Mouse (Mus musculus) kidney, adult 2 months (tissue): ENCODE results near the gene Enpp7. TPM values are rescaled to one million over a fixed set of nuclear protein-coding genes. Genes with fewer than 3 reads are reported as not detected.
A peak's percentile ranks its signal among the peaks of the same experiment; 100 is the strongest.

Experiments
- DNase-seq: peaks from one replicate; pipeline ENCODE4 v3.0.0; 2021
- H3K27ac ChIP-seq: fragments of 200-500 bp; 2 replicates; pipeline ENCODE4 v1.5.1; 2012; ENCODE audit warnings: low read depth, low read length, control low read depth, inconsistent platforms; ENCODE audit not compliant: insufficient read depth
- H3K27me3 ChIP-seq: fragments of 200-500 bp; replicated peaks from 2 replicates; pipeline ENCODE4 v1.6.1; 2012; ENCODE audit warnings: mild to moderate bottlenecking, moderate library complexity, low read length, inconsistent platforms; ENCODE audit not compliant: control insufficient read depth, insufficient read depth
- H3K36me3 ChIP-seq: fragments of 200-500 bp; 2 replicates; pipeline ENCODE4 v1.6.1; 2012; ENCODE audit warnings: mild to moderate bottlenecking, moderate library complexity, low read length, inconsistent platforms; ENCODE audit not compliant: control insufficient read depth, insufficient read depth
- H3K4me1 ChIP-seq: fragments of 200-500 bp; 2 replicates; pipeline ENCODE4 v1.6.1; 2011; ENCODE audit warnings: low read length; ENCODE audit not compliant: control insufficient read depth, insufficient read depth
- H3K4me3 ChIP-seq: fragments of 200-500 bp; 2 replicates; pipeline ENCODE4 v1.5.1; 2011; ENCODE audit warnings: mild to moderate bottlenecking, low read depth, low read length, control low read depth; ENCODE audit not compliant: insufficient read depth
- CTCF ChIP-seq: fragments of 200-500 bp; conservative IDR thresholded peaks from 2 replicates; pipeline ENCODE4 v1.5.1; 2011; ENCODE audit warnings: low read depth, mild to moderate bottlenecking, control low read depth, low read length, moderate library complexity, mixed read lengths; ENCODE audit not compliant: insufficient read depth, insufficient read length
- POLR2A ChIP-seq: fragments of 200-500 bp; IDR thresholded peaks from one replicate; pipeline ENCODE4 v1.6.1; 2011; ENCODE audit warnings: low read depth, low read length, control low read depth
- WGBS: fragments of 180-500 bp; shearing (Covaris S2); methylation state at CpG from one replicate; pipeline ENCODE4 v1.1.7; 2018; 5-methylcytosine and 5-hydroxymethylcytosine counted together
- polyA plus RNA-seq: library from polyadenylated mRNA; depleted of rRNA; stranded (reverse); fragments of >200 nt; gene quantifications from 2 replicates; pipeline ENCODE4 v1.2.3, GENCODE M21; 2012

Gene Enpp7
- polyA plus RNA-seq, 1 experiment: not detected

DNA sequence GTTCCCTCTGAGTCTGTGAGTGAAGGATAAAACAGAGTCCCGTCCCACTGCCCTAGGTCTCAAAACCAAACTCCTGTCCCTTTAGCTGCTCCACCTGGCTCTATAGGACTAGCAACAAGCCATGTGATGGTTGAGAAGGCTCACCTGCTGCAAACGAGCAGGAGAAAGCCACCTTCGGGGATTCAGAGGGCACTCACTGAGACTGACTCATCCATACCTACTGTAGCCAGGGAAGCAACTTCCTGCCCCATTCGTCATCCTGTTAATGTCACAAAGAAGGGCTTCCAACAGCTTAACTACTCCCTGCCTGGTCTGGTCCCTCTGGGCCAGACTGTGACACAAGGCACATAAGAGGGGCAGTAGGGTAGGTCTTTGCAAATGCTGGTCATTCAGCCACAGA, 25.5 kb upstream of the Enpp7 start:
- no peaks in the 10 kb centered on the region for H3K27me3 ChIP-seq
- TF ChIP-seq POLR2A (no peak), CTCF (no peak)
- no peak overlapping the region for H3K27ac ChIP-seq
- H3K36me3 ChIP-seq: no peaks in the 10 kb centered on the region
- no peak for DNase-seq
- H3K4me3 ChIP-seq: no peak overlapping the region
- no peaks in the 10 kb centered on the region for H3K4me1 ChIP-seq
- WGBS: 44% methylated on average over 4 of the region's 4 CpGs

DNA sequence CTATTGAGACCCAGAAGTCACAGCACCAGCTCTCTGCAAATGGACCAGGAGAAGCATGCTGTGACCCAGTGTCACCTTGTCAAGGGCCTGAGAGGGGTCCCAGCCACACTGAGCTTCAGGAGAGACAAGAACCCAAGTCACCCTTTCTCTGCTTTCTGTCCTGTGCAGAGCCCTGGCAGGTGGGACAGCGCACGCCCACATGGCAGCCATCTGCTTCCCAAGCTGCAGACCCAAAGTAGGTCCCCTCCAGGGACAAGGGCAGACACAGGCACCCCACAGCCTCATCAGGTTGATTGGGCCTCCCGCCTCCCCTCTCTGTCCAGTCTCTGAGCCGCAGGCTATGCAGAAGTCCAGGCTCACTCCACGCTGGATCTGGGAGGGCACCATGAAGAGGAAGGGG, 24.1 kb upstream of the Enpp7 start:
- no peak for DNase-seq
- Histone ChIP-seq H3K27me3 (no peaks in the 10 kb centered on the region), H3K36me3 (no peaks in the 10 kb centered on the region), H3K4me3 (no peak overlapping the region), H3K4me1 (no peaks in the 10 kb centered on the region), H3K27ac (no peak overlapping the region)
- WGBS: 81% methylated on average over 5 of the region's 5 CpGs
- TF ChIP-seq POLR2A (no peak), CTCF (no peak)

DNA sequence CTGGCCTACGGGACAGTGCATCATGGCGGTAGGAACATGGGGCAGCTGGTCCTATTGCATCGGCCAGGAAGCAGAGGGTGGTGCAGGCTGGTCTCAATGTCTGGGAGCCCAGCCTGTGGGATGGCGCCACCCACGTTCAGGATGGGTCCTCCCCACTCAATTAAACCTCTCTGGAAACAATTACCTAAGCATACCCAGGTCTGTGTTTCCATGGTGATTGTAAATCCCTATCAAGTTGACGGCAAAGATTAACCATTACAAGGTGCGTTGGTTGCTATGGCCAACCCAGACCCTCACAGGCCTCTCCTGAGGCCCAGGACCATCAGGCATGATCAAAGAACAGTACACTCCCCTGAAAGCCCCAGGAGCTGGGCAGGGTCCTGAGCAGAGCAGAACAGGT, 22.9 kb upstream of the Enpp7 start:
- H3K4me3 ChIP-seq: no peak overlapping the region
- no peak overlapping the region for H3K27ac ChIP-seq
- no peaks in the 10 kb centered on the region for H3K4me1 ChIP-seq
- H3K36me3 ChIP-seq: no peaks in the 10 kb centered on the region
- TF ChIP-seq POLR2A: no peak
- TF ChIP-seq CTCF: no peak
- no peak for DNase-seq
- H3K27me3 ChIP-seq: no peaks in the 10 kb centered on the region
- 44% methylated on average over 7 of the region's 7 CpGs for WGBS

- Histone ChIP-seq H3K27me3 (no peaks in the 10 kb centered on the region), H3K4me3 (no peak overlapping the region), H3K4me1 (no peaks in the 10 kb centered on the region), H3K27ac (no peak overlapping the region), H3K36me3 (no peaks in the 10 kb centered on the region)
- DNase-seq: peak; percentile 27
- WGBS: 39% methylated on average over 20 of the region's 20 CpGs
- TF ChIP-seq POLR2A (no peak), CTCF (peak; percentile 68)
Measured at GRCm38 (mm10) chr11:118971470-118972034, 16.4 kb upstream of the Enpp7 start.

GRCm38 (mm10) chr11:118972431-118973377, 15.3 kb upstream of the Enpp7 start:
- Histone ChIP-seq H3K27ac (no peak overlapping the region), H3K4me1 (no peaks in the 10 kb centered on the region), H3K27me3 (no peaks in the 10 kb centered on the region), H3K4me3 (no peak overlapping the region), H3K36me3 (no peaks in the 10 kb centered on the region)
- no peak for DNase-seq
- TF ChIP-seq POLR2A (no peak), CTCF (no peak)
- WGBS: 42% methylated on average over 18 of the region's 18 CpGs

GRCm38 (mm10) chr11:118974340-118974739, 13.6 kb upstream of the Enpp7 start:
- no peak for TF ChIP-seq CTCF
- TF ChIP-seq POLR2A: no peak
- H3K27ac ChIP-seq: no peak overlapping the region
- no peaks in the 10 kb centered on the region for H3K27me3 ChIP-seq
- H3K4me3 ChIP-seq: no peak overlapping the region
- H3K4me1 ChIP-seq: no peaks in the 10 kb centered on the region
- DNase-seq: no peak
- WGBS: 80% methylated on average over 7 of the region's 7 CpGs
- no peaks in the 10 kb centered on the region for H3K36me3 ChIP-seq

- H3K4me3 ChIP-seq: no peak overlapping the region
- H3K36me3 ChIP-seq: no peaks in the 10 kb centered on the region
- no peak overlapping the region for H3K27ac ChIP-seq
- peak; percentile 51 for DNase-seq
- H3K4me1 ChIP-seq: no peaks in the 10 kb centered on the region
- peak; percentile 78 for TF ChIP-seq CTCF
- TF ChIP-seq POLR2A: no peak
- no peaks in the 10 kb centered on the region for H3K27me3 ChIP-seq
- WGBS: 2% methylated on average over 10 of the region's 10 CpGs
Measured at GRCm38 (mm10) chr11:118975427-118975826, 12.6 kb upstream of the Enpp7 start.
